Mouse (Mus musculus): ENCODE data around the gene Tpp2.
"Not testable (repeated sequence)": the region's sequence is repeated elsewhere in the genome, so short reads cannot be mapped to it uniquely, and the experiment has no call there.

Tpp2 gene

GRCm38 (mm10) chr1:43933488-43934415 is at the start of gene Tpp2:
Tpp2 (plus strand) TSS chr1:43933647.
- DNase-seq (ENCODE audit: low spot score in 2 of 2), result peak; percentile 94 to 95

GRCm38 (mm10) chr1:43888358-43888757 is 45.1 kb upstream of the Tpp2 start:
- DNase-seq (ENCODE audit: low spot score in 2 of 2), result not testable (repeated sequence)

- no peak for DNase-seq (ENCODE audit: low spot score in 2 of 2)
Observed at GRCm38 (mm10) chr1:43895742-43896141, 37.7 kb upstream of the Tpp2 start.

GRCm38 (mm10) chr1:43897131-43897530 is 36.3 kb upstream of the Tpp2 start:
- DNase-seq (ENCODE audit: low spot score in 2 of 2), result no peak

- no peak for DNase-seq (ENCODE audit: low spot score in 2 of 2)
Observed at GRCm38 (mm10) chr1:43897987-43898386, 35.5 kb upstream of the Tpp2 start.

GRCm38 (mm10) chr1:43898991-43899714 is 34.3 kb upstream of the Tpp2 start:
- peak; percentile 43 to 71 for DNase-seq (ENCODE audit: low spot score in 2 of 2)

GRCm38 (mm10) chr1:43902417-43902816 is 31.0 kb upstream of the Tpp2 start:
- DNase-seq (ENCODE audit: low spot score in 2 of 2), result no peak

- DNase-seq (ENCODE audit: low spot score in 2 of 2), result no peak
Observed at GRCm38 (mm10) chr1:43902855-43903254, 30.6 kb upstream of the Tpp2 start.

- no peak for DNase-seq (ENCODE audit: low spot score in 2 of 2)
Observed at GRCm38 (mm10) chr1:43915428-43915827, 18.0 kb upstream of the Tpp2 start.

- DNase-seq (ENCODE audit: low spot score in 2 of 2), result no peak
Observed at GRCm38 (mm10) chr1:43916854-43917253, 16.6 kb upstream of the Tpp2 start.

GRCm38 (mm10) chr1:43934416-43934810 is 966 bp downstream of the Tpp2 start:
- DNase-seq (ENCODE audit: low spot score in 2 of 2), result no peak

GRCm38 (mm10) chr1:43939310-43939709 is 5.9 kb downstream of the Tpp2 start:
- DNase-seq (ENCODE audit: low spot score in 2 of 2), result no peak

- DNase-seq (ENCODE audit: low spot score in 2 of 2), result no peak
Observed at GRCm38 (mm10) chr1:43941476-43942217, 8.2 kb downstream of the Tpp2 start.

GRCm38 (mm10) chr1:43942814-43943213 is 9.4 kb downstream of the Tpp2 start:
- no peak for DNase-seq (ENCODE audit: low spot score in 2 of 2)

- DNase-seq (ENCODE audit: low spot score in 2 of 2), result no peak
Observed at GRCm38 (mm10) chr1:43953679-43954078, 20.2 kb downstream of the Tpp2 start.

- DNase-seq (ENCODE audit: low spot score in 2 of 2), result no peak
Observed at GRCm38 (mm10) chr1:43964381-43964780, 30.9 kb downstream of the Tpp2 start.

GRCm38 (mm10) chr1:43966756-43967155 is 33.3 kb downstream of the Tpp2 start:
- no peak for DNase-seq (ENCODE audit: low spot score in 2 of 2)

GRCm38 (mm10) chr1:43969361-43969760 is 35.9 kb downstream of the Tpp2 start:
- no peak for DNase-seq (ENCODE audit: low spot score in 2 of 2)

GRCm38 (mm10) chr1:43971089-43971488 is 37.6 kb downstream of the Tpp2 start:
- no peak for DNase-seq (ENCODE audit: low spot score in 2 of 2)

GRCm38 (mm10) chr1:43996914-43997589 is 63.6 kb downstream of the Tpp2 start:
- DNase-seq (ENCODE audit: low spot score in 2 of 2), result no peak

- DNase-seq (ENCODE audit: low spot score in 2 of 2), result no peak
Observed at GRCm38 (mm10) chr1:44004513-44004912, 71.1 kb downstream of the Tpp2 start.

- no peak for DNase-seq (ENCODE audit: low spot score in 2 of 2)
Observed at GRCm38 (mm10) chr1:44015556-44015955, 82.1 kb downstream of the Tpp2 start.
